Mouse (Mus musculus): ENCODE measurements around the gene Olfr427.
"Not testable (repeated sequence)": the region's sequence is repeated elsewhere in the genome, so short reads cannot be mapped to it uniquely, and the experiment has no call there.

The Olfr427 gene

DNA sequence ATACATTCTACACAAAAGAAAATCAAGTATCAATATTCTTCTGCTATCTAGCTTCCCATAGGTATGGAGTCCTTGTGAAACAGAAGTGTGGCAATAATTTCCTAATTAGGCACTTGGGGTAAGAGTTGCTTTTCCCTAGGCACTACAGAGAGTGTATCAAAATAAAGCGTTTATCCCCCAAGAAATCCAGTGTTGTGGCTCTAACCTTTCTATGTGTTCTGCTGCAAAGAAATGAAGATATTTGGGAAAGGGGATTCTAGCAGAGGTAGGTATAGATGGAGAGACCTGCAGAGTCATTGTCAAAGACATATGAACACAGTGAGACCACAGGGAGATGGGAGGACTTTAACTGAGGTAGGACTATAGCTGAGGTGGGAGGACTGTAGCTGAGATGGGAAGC is at the start of gene Olfr427:
Gene Olfr427, plus strand, starts transcription at position 301 of the 400 bp plus-strand sequence.
- no peak for DNase-seq (ENCODE audit: low spot score)

DNA sequence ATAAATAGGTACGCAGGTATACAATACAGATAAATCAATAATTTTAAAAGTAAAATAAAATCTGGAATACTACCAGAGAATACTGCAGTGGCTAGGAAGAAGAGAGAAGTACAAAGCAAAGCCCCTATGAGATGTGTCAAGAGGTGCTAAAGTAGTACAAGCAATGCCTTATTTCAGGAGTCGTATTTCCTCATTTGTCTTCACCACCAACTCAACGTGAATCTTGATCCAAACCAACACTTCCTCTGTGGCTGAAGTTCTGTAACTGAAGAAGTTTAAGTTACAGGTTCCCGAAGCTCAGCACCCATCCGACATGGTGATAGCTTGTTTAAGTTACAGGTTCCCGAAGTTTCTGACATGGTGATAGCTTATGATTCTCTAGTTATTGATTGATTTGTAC is 48.5 kb upstream of the Olfr427 start:
- not testable (repeated sequence) for DNase-seq (ENCODE audit: low spot score)

DNA sequence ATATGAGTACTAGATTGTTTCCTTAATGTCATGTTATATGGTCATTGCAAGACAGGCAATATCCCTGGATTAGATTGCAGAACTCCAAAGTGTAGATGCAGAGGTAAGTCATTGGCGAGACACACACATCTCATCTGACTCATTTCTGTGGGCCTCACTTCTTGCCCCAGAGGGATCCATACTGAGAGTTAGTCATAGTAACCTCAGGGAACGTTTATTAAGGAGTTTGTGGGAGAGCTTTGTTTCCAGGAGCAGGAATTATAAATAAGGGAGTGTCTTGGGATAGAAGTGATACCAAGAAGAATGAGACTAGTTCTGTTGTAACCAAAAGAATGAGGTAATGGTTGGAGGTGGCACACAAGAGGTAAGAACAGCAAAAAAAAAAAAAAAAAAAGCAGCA is 47.8 kb upstream of the Olfr427 start, which contains the start of gene Olfr432:
Gene Olfr432, plus strand, starts transcription at position 313 of the 400 bp plus-strand sequence.
- DNase-seq (ENCODE audit: low spot score) = no peak

DNA sequence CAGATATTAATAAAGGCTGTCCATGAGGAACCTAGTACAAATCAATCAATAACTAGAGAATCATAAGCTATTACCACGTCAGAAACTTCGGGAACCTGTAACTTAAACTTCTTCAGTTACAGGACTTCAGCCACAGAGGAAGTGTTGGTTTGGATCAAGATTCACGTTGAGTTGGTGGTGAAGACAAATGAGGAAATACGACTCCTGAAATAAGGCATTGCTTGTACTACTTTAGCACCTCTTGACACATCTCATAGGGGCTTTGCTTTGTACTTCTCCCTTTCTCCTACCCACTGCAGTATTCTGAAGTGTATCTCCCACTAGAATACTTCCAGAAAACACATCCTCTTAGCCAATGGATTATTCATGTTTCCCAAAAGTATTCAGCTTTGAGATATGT is 47.3 kb upstream of the Olfr427 start:
- not testable (repeated sequence) for DNase-seq (ENCODE audit: low spot score)

DNA sequence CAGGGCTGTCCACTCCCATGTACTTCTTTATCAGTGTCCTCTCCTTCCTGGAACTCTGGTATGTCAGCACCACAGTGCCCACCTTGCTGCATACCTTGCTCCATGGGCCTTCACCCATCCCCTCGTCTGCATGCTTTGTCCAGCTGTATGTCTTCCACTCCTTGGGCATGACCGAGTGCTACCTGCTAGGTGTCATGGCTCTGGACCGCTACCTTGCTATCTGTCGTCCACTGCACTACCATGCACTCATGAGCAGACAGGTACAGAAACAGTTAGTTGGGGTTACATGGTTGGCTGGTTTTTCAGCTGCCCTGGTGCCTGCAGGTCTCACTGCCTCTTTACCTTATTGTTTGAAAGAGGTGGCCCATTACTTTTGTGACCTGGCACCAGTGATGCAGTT is 46.2 kb upstream of the Olfr427 start:
- no peak for DNase-seq (ENCODE audit: low spot score)

DNA sequence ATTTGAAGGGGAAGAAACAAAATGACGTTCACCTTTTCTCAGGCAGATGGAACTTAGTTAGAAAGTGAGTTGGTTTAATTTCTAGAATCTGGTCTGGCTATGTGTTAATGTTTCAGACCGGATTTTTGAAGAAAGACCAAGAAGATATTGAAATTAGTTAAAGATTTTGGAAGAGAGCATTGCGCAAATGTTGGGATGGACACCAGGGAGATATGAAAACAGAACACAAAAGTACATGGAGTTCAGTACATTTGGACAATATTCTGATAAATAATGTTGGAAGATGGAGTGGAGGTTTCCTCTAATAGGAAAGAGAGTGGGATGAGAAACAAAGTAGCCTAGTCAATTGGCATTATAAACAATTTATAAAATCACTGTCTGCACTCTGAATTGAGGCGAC is 45.2 kb upstream of the Olfr427 start:
- no peak for DNase-seq (ENCODE audit: low spot score)

DNA sequence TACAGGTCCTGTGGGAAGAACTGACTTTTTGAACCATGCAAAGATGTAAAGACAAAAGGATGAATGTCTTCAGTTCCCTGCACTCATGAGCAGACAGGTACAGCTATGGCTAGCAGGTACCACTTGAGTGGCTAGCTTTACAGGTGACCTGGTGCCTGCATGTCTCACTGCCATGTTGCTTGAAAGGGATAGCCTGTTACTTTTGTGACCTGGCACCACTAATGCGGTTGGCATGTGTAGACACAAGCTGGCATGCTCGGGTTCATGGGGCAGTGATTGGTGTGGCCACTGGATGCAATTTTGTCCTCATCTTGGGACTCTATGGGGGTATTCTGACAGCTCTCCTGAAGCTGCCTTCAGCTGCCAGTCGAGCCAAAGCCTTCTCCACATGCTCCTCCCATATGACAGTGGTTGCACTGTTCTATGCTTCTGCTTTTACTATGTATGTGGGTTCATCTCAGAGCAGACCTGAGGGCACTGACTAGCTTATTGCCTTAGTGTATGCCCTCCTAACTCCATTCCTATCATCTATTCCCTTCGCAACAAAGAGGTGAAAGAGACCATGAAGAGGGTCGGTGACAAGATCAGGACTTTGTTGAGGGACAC is 44.7 kb upstream of the Olfr427 start:
- DNase-seq (ENCODE audit: low spot score) = no peak

DNA sequence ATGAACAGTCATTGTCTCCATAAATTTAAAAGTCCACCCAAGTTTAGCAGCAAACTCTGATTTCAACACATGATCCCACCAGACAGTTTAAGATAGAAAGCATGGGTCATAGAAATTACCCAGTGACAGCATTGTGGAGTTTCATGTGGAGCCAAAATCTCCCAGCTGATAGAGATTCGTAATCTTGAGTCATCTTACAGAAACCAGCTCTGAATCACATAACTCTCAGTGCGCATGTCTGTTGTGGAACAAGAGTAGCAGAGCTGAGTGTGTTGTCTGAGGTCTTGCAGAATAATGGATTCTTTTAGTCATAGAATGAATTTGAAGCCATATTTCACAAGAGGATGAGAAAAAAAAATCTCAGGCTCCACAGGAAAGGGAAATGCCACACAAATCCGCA is 43.7 kb upstream of the Olfr427 start:
- no peak for DNase-seq (ENCODE audit: low spot score)

DNA sequence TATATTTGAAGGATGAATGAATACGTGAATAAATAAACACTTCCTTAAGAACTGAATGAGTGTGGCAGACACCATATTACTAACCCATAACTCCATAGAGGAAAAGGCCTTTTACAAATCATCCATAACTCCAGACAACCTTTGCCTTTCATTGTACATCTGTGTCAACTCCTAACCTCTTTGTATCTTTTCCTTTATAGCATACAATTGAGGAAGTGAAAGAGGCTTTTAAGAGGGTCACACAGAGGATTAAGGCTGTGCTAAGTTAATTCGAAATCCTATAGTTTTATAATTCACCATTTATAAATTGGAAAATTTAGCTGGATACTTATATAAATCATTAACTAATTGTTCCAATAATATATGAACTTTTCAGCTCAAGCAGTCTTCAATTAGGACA is 41.4 kb upstream of the Olfr427 start:
- DNase-seq (ENCODE audit: low spot score) = no peak

DNA sequence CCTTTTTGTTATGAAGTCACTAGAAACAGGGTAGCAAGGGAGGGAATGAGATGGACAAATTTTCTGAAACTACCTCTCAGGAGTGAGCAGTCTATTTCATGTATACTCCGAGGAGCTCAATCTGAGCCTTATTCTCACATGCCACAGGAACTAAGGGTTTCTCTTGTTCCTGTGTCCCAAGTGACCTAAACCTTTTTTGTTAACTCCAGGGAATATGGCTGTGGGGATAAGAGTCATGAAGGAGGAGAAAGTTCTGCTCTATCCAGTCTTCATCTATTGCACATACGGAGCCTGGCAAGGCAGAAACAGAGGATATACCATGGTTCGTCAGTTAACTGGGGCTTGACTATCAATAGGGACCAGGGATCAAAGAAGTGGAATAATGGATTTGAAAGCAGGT is 30.4 kb upstream of the Olfr427 start, which contains the start of gene Olfr430:
Gene Olfr430, plus strand, starts transcription at position 301 of the 400 bp plus-strand sequence.
- no peak for DNase-seq (ENCODE audit: low spot score)

DNA sequence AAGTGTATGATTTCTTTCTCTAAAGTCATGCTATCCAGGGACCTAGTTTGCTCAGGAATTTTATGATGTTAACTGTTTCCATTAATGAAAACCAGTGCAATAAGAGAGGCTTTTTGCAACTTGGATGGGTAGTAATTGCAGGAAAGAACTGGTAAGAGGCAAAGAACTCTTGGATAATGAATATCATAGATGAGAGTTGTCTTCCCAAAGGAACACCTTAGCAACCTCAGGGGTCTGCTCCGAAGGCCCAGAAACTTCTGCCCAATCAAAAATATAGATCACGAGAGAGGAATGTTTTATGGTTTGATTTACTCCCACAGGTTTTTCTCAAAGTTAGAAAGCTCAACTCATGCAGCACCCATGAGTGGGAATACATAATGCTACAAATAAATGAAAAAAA is 12.7 kb upstream of the Olfr427 start, which contains the start of gene Olfr429:
Gene Olfr429, plus strand, starts transcription at position 301 of the 400 bp plus-strand sequence.
- no peak for DNase-seq (ENCODE audit: low spot score)

DNA sequence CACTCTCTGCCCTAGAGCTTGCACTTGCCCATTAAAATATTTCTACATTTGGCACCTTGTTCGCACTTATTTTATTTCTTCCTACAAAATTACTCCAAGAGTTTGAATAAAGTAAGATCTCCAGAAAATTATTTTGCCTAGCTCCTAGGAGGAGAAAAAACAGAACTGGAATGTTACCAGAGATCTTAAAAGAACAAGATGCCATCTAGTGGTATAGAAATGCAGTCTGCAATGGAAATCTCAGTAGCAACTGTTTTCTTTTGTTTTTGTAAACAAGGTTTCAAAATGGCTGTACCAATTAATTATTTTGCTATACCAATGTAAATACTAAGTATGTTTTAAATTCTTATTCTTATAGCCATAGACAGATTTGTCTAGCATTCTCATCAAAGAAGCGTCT is 7.0 kb downstream of the Olfr427 start:
- DNase-seq (ENCODE audit: low spot score) = no peak

DNA sequence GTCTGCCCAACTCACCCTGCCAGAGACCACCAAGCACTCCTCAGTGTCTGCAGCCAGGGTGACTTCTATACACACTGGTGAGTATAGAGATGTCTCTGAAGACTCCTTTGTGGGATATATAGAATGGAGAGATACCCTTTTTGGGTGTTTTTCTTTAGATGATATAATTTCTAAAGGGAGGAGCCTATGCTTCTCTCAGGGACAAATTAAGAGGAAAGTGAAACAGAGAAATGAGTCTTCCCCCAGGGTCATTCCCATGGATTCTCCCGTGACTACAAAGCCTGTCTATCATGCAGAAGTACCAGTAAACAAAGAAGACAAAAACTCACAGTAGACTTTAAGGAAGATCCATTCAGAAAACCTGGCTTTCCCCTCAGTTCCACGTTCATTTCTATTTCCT is 24.4 kb downstream of the Olfr427 start, which contains the start of gene Olfr231:
Gene Olfr231, minus strand, starts transcription at position 101 of the 400 bp plus-strand sequence.
- no peak for DNase-seq (ENCODE audit: low spot score)

DNA sequence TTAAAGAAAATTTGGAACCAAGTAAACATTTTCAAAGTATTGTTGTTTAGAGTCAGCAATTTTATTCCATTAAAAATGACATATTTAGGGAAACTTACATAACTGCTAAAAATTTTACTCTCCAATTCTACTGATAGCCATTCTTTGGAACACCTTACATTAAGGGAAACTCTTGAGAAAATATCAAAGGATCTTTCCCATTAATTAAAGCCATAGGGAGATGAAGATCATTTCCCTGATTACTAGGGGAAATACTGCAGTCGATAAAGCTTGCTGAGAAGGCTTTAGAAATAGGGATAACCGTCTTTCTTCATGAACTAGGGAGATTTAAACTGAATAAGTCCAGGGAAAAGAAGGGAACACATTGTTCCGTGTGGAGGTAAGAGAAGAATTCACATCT is 34.5 kb downstream of the Olfr427 start, which contains the start of gene Olfr424:
Gene Olfr424, plus strand, starts transcription at position 301 of the 400 bp plus-strand sequence.
- DNase-seq (ENCODE audit: low spot score) = no peak

DNA sequence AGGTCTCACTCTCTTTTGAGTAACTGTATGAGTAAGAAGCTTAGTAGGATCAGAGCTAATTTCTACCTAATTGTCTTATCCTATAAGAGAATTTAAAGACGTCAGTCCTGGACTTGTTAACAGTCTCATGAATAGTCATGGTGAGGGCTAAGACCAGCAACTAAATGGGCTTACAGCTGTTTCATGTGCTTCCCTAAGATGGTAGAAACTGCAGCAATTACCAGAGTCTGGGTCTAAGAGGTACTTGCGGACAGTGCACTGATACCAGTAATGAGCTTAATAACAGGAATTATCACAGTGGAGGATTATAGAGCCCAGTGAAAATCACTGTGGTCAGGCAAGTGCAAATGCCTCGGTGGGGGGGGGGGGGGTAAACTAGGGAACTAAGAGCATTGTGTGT is 35.3 kb downstream of the Olfr427 start:
- no peak for DNase-seq (ENCODE audit: low spot score)

DNA sequence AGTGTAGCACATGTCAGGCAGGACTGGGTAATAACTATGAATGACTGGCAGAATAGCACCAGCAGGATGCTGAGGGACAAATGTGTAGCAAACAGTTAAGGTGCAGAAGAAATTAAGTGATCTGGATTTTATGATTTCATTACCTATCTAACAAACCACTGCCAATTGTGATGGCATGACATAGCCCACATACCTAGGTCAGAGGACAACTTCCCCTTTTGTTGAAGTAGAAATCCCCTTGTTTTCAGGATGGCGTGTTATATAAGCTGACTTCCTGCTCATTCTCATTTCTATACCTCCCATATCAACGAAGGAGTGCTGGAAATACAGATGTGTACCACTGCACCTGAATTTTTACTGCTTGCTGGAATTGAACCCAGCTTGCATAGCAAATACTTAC is 44.7 kb downstream of the Olfr427 start:
- DNase-seq (ENCODE audit: low spot score) = no peak

DNA sequence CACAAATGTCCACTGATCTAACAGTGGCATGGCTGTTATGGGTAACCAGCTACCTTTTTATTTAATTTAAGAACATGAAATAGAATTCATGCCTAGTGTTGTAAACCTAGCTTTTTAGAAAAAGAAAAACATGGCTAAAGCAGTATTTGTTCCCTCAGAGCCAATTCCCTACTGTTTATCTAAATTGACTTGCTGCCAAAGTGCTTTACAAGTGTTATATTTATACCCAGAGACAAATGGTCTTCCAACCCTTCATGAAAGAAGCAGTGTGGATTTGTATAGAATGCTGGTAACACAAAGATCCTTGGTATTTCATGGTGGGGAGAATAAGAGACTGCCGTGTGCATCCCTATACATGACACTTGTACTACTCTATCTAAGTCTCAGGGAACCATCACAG is 50.0 kb downstream of the Olfr427 start:
- DNase-seq (ENCODE audit: low spot score) = no peak

DNA sequence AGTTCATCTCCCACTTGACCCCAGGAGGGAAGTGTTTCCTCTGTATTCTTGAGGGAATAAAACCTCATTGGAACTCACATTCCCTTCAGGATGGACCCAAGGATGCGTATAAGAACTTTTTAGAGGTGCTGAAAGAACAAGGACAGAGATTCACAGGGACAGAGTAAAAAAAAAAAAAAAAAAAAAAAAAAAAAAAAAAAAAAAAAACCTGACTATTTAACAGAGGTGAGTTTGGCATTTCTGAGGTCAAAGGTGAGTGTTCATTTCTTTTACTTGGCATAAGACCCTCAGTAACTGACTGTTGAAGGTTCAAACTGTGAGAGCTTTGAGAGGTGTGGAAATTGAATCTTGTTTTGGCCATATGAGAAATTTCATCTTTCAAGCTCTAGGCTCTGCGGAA is 52.6 kb downstream of the Olfr427 start:
- no peak for DNase-seq (ENCODE audit: low spot score)
